Mouse (Mus musculus): ENCODE data around the gene Zfp330.

The Zfp330 gene

GRCm38 (mm10) chr8:82774093-82774422 is at the start of gene Zfp330:
Zfp330 (minus strand) TSS chr8:82774160.
- DNase-seq (ENCODE audit: extremely low read depth, insufficient read length, low spot score), result peak; percentile 83

- DNase-seq (ENCODE audit: extremely low read depth, insufficient read length, low spot score), result no peak
These were observed 4.0 kb upstream of the Zfp330 start for GRCm38 (mm10) chr8:82777945-82778344.

GRCm38 (mm10) chr8:82777406-82777805 is 3.4 kb upstream of the Zfp330 start:
- DNase-seq (ENCODE audit: extremely low read depth, insufficient read length, low spot score), result peak; percentile 15

GRCm38 (mm10) chr8:82774482-82774881 is 522 bp upstream of the Zfp330 start:
- DNase-seq (ENCODE audit: extremely low read depth, insufficient read length, low spot score), result peak; percentile 6

- no peak for DNase-seq (ENCODE audit: extremely low read depth, insufficient read length, low spot score)
These were observed 448 bp downstream of the Zfp330 start for GRCm38 (mm10) chr8:82773332-82774092.

GRCm38 (mm10) chr8:82770886-82771285 is 3.1 kb downstream of the Zfp330 start:
- no peak for DNase-seq (ENCODE audit: extremely low read depth, insufficient read length, low spot score)

GRCm38 (mm10) chr8:82759071-82759470 is 14.9 kb downstream of the Zfp330 start:
- no peak for DNase-seq (ENCODE audit: extremely low read depth, insufficient read length, low spot score)

- no peak for DNase-seq (ENCODE audit: extremely low read depth, insufficient read length, low spot score)
These were observed 19.0 kb downstream of the Zfp330 start for GRCm38 (mm10) chr8:82754946-82755345.

GRCm38 (mm10) chr8:82746617-82747016 is 27.3 kb downstream of the Zfp330 start:
- DNase-seq (ENCODE audit: extremely low read depth, insufficient read length, low spot score), result no peak

- DNase-seq (ENCODE audit: extremely low read depth, insufficient read length, low spot score), result no peak
These were observed 29.8 kb downstream of the Zfp330 start for GRCm38 (mm10) chr8:82743905-82744904.

Measured in 3134 (cell line).